Mouse (Mus musculus): ENCODE measurements at regions not wholly inside any gene's neighbourhood (a gene's known extent, or its start where the extent isn't known, plus 50 kb on each side); places are given as distances from the start of the nearest gene placed in this dataset.

GRCm38 (mm10) chr3:39918601-39919000 is 612.5 kb upstream of the Intu start:
- no peak for TF ChIP-seq EP300 (optimal IDR thresholded peaks at IDR 0.05)
- TF ChIP-seq CTCF (IDR thresholded peaks at IDR 0.05; ENCODE audit: low read depth): no peak

Data from stomach, postnatal 0 days (tissue).